Mouse (Mus musculus) adrenal gland, adult 2 months (tissue): ENCODE results near the gene Gabra5. TPM values are rescaled to one million over a fixed set of nuclear protein-coding genes. Genes with fewer than 3 reads are reported as not detected.
A peak's percentile ranks its signal among the peaks of the same experiment; 100 is the strongest.

Experiments used
- DNase-seq: peaks from one replicate; pipeline ENCODE4 v3.0.0; 2021
- long read RNA-seq: library from polyadenylated mRNA; stranded (forward); transcript quantifications from one replicate; pipeline ENCODE4 v2.0.0, GENCODE M21; 2021
- polyA plus RNA-seq: library from polyadenylated mRNA; depleted of rRNA; stranded (reverse); fragments of >200 nt; gene quantifications from 2 replicates; pipeline ENCODE4 v1.2.3, GENCODE M21; 2012; rRNA removed
- total RNA-seq, 2 experiments: library from RNA; stranded (reverse); gene quantifications; 2 replicates each; pipeline ENCODE4 v1.2.3; 2021

Gene Gabra5
- total RNA-seq = under 1 TPM; 0.14 to 0.17 TPM
- polyA plus RNA-seq = not detected in 2 replicates
- long read RNA-seq = 0 reads

GRCm38 (mm10) chr7:57509681-57510141, at the start of gene Gabra5:
Gabra5 (minus strand) TSS chr7:57510059.
- peak; percentile 13 for DNase-seq

DNA sequence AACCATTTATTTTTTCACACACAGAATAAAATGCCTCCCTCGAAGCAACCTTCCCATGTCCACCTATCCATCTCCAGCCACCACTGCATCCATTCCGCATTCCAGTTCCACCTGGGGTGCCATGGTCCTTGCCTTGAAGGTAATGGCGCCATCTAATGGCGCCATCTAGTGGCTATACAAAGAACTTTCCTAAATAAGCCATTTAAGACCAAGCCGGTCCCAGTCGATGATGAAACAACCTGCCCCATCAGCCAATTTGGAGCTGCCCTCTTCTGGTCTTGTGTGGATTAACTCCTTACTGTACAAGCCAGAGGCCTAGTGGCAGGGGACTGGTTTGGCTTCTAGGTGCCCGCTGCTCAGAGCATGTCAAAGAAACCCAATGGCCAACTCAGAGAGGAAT, 28.7 kb upstream of the Gabra5 start:
- peak; percentile 8 for DNase-seq

GRCm38 (mm10) chr7:57532676-57533075, 22.8 kb upstream of the Gabra5 start:
- DNase-seq = no peak

- no peak for DNase-seq
Measured at GRCm38 (mm10) chr7:57529954-57530353, 20.1 kb upstream of the Gabra5 start.

DNA sequence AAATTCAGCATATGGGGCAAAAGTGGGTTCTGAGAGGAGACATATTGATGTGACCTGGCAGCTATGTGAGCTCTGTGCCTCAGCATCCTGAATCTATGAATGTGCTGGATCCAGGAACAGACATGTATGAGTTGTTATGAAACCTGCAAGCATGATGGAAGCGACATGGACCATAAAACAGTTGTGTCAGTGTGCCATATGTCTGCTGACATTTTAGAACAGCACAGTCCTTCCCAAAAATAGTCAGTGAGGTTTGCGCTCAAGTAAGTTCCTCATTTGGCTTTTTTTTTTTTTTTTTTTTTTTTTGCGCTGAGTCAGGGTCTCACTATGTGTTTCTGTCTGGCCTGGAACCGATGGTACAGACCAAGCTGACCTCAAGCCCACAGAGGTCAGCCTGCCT, 19.6 kb upstream of the Gabra5 start:
- DNase-seq = no peak

DNA sequence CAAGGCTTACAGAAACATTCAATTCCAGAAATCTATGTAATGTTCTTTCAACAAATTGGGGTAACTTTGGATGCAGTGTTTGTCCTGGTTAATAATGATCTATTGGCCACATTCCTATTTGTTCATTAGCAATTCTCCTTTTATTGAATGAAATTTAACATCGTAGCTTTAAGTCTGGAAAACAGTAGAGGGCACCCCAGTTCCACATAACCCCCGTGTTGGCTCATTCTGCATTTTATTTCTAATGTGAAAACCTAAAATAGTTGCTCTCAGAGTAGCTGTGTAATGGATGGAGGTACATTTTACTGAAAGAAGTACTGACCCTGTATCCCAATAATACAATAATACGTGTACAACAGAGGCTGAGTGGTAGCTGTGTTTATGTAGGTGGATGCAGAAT, 3.1 kb upstream of the Gabra5 start:
- peak; percentile 14 for DNase-seq

GRCm38 (mm10) chr7:57508860-57509632, 813 bp downstream of the Gabra5 start:
- DNase-seq = peak; percentile 7

GRCm38 (mm10) chr7:57502809-57503208, 7.0 kb downstream of the Gabra5 start:
- DNase-seq = no peak

GRCm38 (mm10) chr7:57491795-57492194, 18.1 kb downstream of the Gabra5 start:
- DNase-seq = no peak

DNA sequence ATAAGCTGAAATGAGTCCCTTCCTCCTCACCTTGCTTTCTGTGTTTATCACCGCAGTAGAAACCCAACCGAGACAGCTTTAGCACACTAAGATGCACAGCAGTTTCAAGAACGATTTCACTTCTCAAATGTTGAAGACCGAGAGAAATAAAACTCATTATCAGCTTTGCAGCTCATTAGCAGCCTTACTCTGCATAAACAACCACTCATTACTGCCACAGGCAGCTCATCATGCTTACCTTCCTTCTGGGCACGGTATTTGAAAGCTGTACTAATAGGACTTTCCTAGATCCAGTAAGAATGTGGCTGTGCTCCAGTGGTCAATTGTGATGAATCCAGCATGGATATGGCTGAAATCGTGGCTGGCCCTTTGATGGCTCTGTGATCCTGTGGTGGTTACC, 23.0 kb downstream of the Gabra5 start:
- DNase-seq = no peak

GRCm38 (mm10) chr7:57482896-57483295, 27.0 kb downstream of the Gabra5 start:
- DNase-seq = no peak

GRCm38 (mm10) chr7:57473811-57474525, 35.9 kb downstream of the Gabra5 start:
- DNase-seq = peak; percentile 50

DNA sequence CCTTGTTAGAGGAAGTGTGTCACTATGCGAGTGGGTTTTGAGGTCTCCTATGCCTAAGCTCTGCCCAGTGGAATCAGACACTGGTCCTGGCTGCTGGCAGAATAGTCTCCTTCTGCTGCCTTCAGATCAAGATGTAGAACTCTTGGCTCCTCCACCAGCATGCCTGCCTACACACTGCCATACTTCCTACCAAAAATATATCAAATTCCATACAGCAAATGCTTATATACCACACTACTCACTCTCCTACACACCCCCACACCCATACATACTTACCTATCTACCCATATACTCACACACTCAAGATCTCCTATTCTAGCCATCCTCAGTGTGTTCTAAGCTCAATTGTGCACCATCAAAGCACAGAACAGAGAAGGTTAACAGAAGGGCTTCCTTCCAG, 38.5 kb downstream of the Gabra5 start:
- no peak for DNase-seq

DNA sequence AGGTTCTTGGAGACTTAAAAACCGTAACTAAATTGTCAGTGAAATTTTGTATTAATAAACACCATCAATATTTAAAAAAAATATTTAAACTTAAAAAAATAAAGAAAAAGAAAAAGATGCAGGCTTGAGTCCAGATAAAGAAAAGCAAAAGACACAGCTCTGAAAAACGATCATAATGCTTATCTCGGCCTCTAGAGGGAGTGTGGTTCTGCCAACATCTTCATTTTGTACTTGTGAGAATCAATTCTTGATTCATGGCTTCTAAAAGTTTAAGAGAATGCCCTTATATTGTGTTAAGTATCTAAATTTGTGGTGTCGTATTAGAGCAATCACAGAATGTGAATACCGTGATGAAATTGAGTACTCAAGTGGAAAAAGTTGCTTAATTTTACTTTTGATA, 49.5 kb downstream of the Gabra5 start:
- DNase-seq = no peak

GRCm38 (mm10) chr7:57448239-57448638, 61.6 kb downstream of the Gabra5 start:
- no peak for DNase-seq

DNA sequence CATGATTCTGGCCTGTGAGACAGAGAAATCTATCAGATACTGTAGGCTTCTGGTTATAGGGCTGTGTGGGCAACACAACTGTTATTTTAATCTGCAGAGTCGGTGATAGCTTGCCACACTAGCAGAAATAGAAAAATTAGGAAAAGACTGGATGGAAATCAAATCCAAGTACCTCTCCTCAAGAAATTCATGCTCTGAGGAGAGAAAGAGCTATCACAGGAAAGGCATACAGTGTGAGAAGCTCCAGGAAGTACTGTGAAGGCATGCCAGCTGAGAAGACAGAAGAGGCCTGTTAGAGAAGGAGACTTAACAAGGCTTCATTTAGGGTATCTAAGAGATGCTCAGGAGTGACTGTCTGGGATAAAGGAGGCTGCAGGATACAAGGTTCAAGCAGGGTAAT, 87.2 kb downstream of the Gabra5 start:
- DNase-seq = no peak

- no peak for DNase-seq
Measured at GRCm38 (mm10) chr7:57421044-57421443, 88.8 kb downstream of the Gabra5 start.

- no peak for DNase-seq
Measured at GRCm38 (mm10) chr7:57419392-57419791, 90.5 kb downstream of the Gabra5 start, which contains the start of gene Gabrb3. Gabrb3 (plus strand) TSS chr7:57419692.

DNA sequence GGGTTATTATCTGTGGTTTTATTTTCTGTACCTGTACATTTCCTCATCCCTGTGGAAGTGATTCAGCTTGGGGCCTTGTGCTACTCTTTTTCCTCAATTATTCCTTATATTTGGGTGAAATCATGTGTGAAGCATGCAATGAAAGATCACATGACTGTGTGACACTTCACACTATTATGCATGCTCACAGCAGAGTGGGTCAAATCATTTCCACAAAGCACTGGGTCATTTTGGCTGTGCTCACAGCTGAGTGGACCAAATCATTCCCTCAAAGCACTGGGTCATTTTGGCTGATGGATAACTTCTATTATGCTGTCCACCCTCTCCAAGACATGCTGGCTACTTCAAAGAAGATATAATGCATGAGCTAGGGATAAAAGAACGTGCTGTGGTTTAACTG, 97.0 kb downstream of the Gabra5 start:
- no peak for DNase-seq

- no peak for DNase-seq
Measured at GRCm38 (mm10) chr7:57411163-57411562, 98.7 kb downstream of the Gabra5 start.

GRCm38 (mm10) chr7:57393551-57393950, 116.3 kb downstream of the Gabra5 start:
- DNase-seq = peak; percentile 25

GRCm38 (mm10) chr7:57390046-57390445, 119.8 kb downstream of the Gabra5 start:
- no peak for DNase-seq

DNA sequence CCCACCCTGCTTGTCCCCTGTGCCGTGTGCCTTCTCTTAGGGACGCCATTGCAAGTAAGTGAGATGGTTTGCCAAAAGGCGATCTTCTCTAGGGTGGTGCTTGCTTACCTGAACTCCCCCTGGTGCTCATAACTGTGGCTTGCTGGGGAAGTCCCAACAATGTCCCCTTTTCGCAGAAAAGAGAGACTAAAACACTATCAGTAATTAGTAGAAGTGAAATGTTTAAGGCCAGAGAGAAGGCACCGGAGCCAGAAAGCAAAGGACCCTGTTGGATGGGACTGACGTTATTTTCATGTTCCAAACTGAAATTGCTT, 122.6 kb downstream of the Gabra5 start:
- no peak for DNase-seq
